Mouse (Mus musculus) cortical plate, adult 2 months (tissue): ENCODE data around the gene Tk2.

Experiments used
- CTCF ChIP-seq: fragments of 200-500 bp; IDR thresholded peaks from 2 replicates; pipeline ENCODE4 v1.5.1; 2011; ENCODE audit warnings: mild to moderate bottlenecking, control low read depth, low read length; ENCODE audit not compliant: insufficient read depth; ENCODE audit errors: extremely low read depth
- POLR2A ChIP-seq: fragments of 200-500 bp; IDR thresholded peaks from 2 replicates; pipeline ENCODE4 v1.6.1; 2011; ENCODE audit warnings: mild to moderate bottlenecking, low read length, control low read depth; ENCODE audit not compliant: insufficient read depth; ENCODE audit errors: extremely low read depth

GRCm38 (mm10) chr8:104230377-104230776 lies 18.0 kb downstream of the Tk2 start:
- TF ChIP-seq CTCF (no peak), POLR2A (no peak)
